Mouse (Mus musculus): ENCODE data around the gene Siglecf. TPM values are rescaled to one million over a fixed set of nuclear protein-coding genes. Genes with fewer than 3 reads are reported as not detected.

Siglecf gene
- polyA plus RNA-seq, 1 experiment from 2014 or later, result 0.46 TPM

- Histone ChIP-seq H3K4me2 (ENCODE audit: low read depth, low read length) (no peak overlapping the region), H3K4me3 (ENCODE audit: low read length) (no peak overlapping the region), H3K36me3 (ENCODE audit: control insufficient read depth, insufficient read depth, low read length) (no peaks in the 10 kb centered on the region), H3K27ac (ENCODE audit: low read length) (no peak overlapping the region), H3K9me3 (ENCODE audit: control insufficient read depth, low read length) (no peaks in the 10 kb centered on the region), H3K4me1 (ENCODE audit: control insufficient read depth, insufficient read depth, low read length) (no peaks in the 10 kb centered on the region; the same call in 1 of the 2 replicates), H3K27me3 (replicated peaks; ENCODE audit: control insufficient read depth, insufficient read depth, low read length) (no peaks in the 10 kb centered on the region), H3K9ac (ENCODE audit: low read depth, low read length) (no peak overlapping the region)
- 11% methylated on average over 12 of the region's 12 CpGs for WGBS
- 0 out of 2 replicates have a peak, but pooled peaks have one; percentile 33 for ATAC-seq
Observed at GRCm38 (mm10) chr7:43354893-43355835, 4.0 kb downstream of the Siglecf start.

- no peak for ATAC-seq
- Histone ChIP-seq H3K9me3 (ENCODE audit: control insufficient read depth, low read length) (no peaks in the 10 kb centered on the region), H3K36me3 (ENCODE audit: control insufficient read depth, insufficient read depth, low read length) (no peaks in the 10 kb centered on the region), H3K4me3 (ENCODE audit: low read length) (no peak overlapping the region), H3K4me2 (ENCODE audit: low read depth, low read length) (no peak overlapping the region), H3K4me1 (ENCODE audit: control insufficient read depth, insufficient read depth, low read length) (no peaks in the 10 kb centered on the region; the same call in 1 of the 2 replicates), H3K9ac (ENCODE audit: low read depth, low read length) (no peak overlapping the region), H3K27me3 (replicated peaks; ENCODE audit: control insufficient read depth, insufficient read depth, low read length) (no peaks in the 10 kb centered on the region), H3K27ac (ENCODE audit: low read length) (no peak overlapping the region)
- 88% methylated on average over 3 of the region's 3 CpGs for WGBS
Observed at GRCm38 (mm10) chr7:43358556-43358955, 7.4 kb downstream of the Siglecf start.

DNA sequence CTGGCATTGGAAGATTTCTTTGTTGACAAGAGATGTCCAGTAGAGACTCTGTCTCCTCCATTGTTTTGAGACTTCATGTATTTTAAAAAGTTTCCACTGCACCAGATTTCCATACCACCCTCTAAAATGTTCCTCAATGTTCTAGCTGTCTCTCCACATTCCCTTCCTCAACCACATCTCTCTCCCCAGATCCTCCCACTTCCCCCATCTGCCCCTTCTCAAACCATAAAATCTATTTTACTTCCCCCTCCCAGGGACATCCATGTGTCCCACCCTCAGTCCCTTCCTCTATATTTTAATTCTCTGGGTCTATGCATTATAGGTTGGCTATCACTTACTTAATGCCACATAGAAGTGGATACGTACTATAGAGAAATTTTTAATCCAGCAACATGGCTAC lies 10.3 kb downstream of the Siglecf start:
- H3K36me3 ChIP-seq (ENCODE audit: control insufficient read depth, insufficient read depth, low read length), result no peaks in the 10 kb centered on the region
- H3K4me1 ChIP-seq (ENCODE audit: control insufficient read depth, insufficient read depth, low read length), result no peaks in the 10 kb centered on the region
- no peak overlapping the region for H3K4me2 ChIP-seq (ENCODE audit: low read depth, low read length)
- no peak overlapping the region for H3K27ac ChIP-seq (ENCODE audit: low read length)
- H3K9me3 ChIP-seq (ENCODE audit: control insufficient read depth, low read length), result no peaks in the 10 kb centered on the region
- H3K9ac ChIP-seq (ENCODE audit: low read depth, low read length), result no peak overlapping the region
- no peaks in the 10 kb centered on the region for H3K27me3 ChIP-seq (replicated peaks; ENCODE audit: control insufficient read depth, insufficient read depth, low read length)
- H3K4me3 ChIP-seq (ENCODE audit: low read length), result no peak overlapping the region
- 78% methylated on average over 1 of the region's 1 CpGs for WGBS
- no peak for ATAC-seq

DNA sequence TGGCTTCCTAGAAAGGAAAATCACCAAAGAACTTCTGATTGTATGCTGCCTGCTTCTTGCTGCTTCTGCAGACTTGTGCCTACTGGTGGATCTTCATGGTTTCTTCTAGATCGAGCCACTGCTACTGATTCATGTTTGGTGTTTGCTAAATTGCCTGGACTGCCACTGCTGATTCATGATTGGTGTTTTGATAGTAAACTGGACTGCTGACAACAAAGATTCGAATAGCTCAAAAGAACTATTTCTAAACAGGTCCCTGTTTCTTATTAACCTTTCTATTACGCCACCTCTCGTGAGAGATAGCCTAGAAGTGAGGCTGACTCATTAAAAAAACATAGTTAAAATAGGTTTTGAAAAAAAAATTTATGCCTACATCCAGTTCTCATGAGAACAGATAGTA lies 10.9 kb downstream of the Siglecf start:
- no peaks in the 10 kb centered on the region for H3K4me1 ChIP-seq (ENCODE audit: control insufficient read depth, insufficient read depth, low read length)
- no peaks in the 10 kb centered on the region for H3K27me3 ChIP-seq (replicated peaks; ENCODE audit: control insufficient read depth, insufficient read depth, low read length)
- 68% methylated on average over 4 of the region's 4 CpGs for WGBS
- H3K4me3 ChIP-seq (ENCODE audit: low read length), result no peak overlapping the region
- no peak overlapping the region for H3K27ac ChIP-seq (ENCODE audit: low read length)
- no peaks in the 10 kb centered on the region for H3K36me3 ChIP-seq (ENCODE audit: control insufficient read depth, insufficient read depth, low read length)
- H3K9ac ChIP-seq (ENCODE audit: low read depth, low read length), result no peak overlapping the region
- H3K9me3 ChIP-seq (ENCODE audit: control insufficient read depth, low read length), result no peaks in the 10 kb centered on the region
- H3K4me2 ChIP-seq (ENCODE audit: low read depth, low read length), result no peak overlapping the region
- no peak for ATAC-seq

DNA sequence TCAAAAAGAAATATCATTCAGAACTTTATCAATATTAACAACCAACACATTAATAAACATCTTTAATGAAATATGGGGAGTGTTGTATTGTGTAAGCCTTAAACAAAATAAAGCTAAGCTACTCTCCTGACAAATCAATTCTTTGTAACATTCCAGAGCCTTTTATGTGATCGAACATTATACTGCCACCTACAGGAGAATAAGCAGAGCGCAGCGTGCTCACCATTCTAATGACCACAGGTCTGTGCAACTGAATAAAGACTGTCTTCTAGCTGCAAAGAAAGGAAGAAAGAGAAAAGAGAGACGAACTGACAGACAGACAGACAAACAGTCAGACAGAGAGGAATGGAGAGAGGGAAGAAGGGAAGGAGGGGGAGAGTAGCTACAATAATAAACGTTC lies 27.1 kb downstream of the Siglecf start:
- no peaks in the 10 kb centered on the region for H3K36me3 ChIP-seq (ENCODE audit: control insufficient read depth, insufficient read depth, low read length)
- WGBS, result 16% methylated on average over 5 of the region's 5 CpGs
- no peak overlapping the region for H3K27ac ChIP-seq (ENCODE audit: low read length)
- no peak overlapping the region for H3K4me2 ChIP-seq (ENCODE audit: low read depth, low read length)
- no peak overlapping the region for H3K9ac ChIP-seq (ENCODE audit: low read depth, low read length)
- H3K27me3 ChIP-seq (replicated peaks; ENCODE audit: control insufficient read depth, insufficient read depth, low read length), result no peaks in the 10 kb centered on the region
- no peak overlapping the region for H3K4me3 ChIP-seq (ENCODE audit: low read length)
- H3K9me3 ChIP-seq (ENCODE audit: control insufficient read depth, low read length), result no peaks in the 10 kb centered on the region
- ATAC-seq, result no peak
- H3K4me1 ChIP-seq (ENCODE audit: control insufficient read depth, insufficient read depth, low read length), result no peaks in the 10 kb centered on the region

- H3K9me3 ChIP-seq (ENCODE audit: control insufficient read depth, low read length), result no peaks in the 10 kb centered on the region
- no peaks in the 10 kb centered on the region for H3K4me1 ChIP-seq (ENCODE audit: control insufficient read depth, insufficient read depth, low read length)
- H3K36me3 ChIP-seq (ENCODE audit: control insufficient read depth, insufficient read depth, low read length), result no peaks in the 10 kb centered on the region
- no peak overlapping the region for H3K4me2 ChIP-seq (ENCODE audit: low read depth, low read length)
- H3K27ac ChIP-seq (ENCODE audit: low read length), result no peak overlapping the region
- no peak overlapping the region for H3K9ac ChIP-seq (ENCODE audit: low read depth, low read length)
- WGBS, result 77% methylated on average over 8 of the region's 8 CpGs
- no peak overlapping the region for H3K4me3 ChIP-seq (ENCODE audit: low read length)
- H3K27me3 ChIP-seq (replicated peaks; ENCODE audit: control insufficient read depth, insufficient read depth, low read length), result no peaks in the 10 kb centered on the region
- ATAC-seq, result no peak
Observed at GRCm38 (mm10) chr7:43392349-43393121, 41.4 kb downstream of the Siglecf start.

- Histone ChIP-seq H3K36me3 (ENCODE audit: control insufficient read depth, insufficient read depth, low read length) (no peaks in the 10 kb centered on the region), H3K27me3 (replicated peaks; ENCODE audit: control insufficient read depth, insufficient read depth, low read length) (no peaks in the 10 kb centered on the region), H3K9me3 (ENCODE audit: control insufficient read depth, low read length) (no peaks in the 10 kb centered on the region), H3K27ac (ENCODE audit: low read length) (no peak overlapping the region), H3K4me2 (ENCODE audit: low read depth, low read length) (no peak overlapping the region), H3K9ac (ENCODE audit: low read depth, low read length) (no peak overlapping the region), H3K4me1 (ENCODE audit: control insufficient read depth, insufficient read depth, low read length) (no peaks in the 10 kb centered on the region), H3K4me3 (ENCODE audit: low read length) (no peak overlapping the region)
- no peak for ATAC-seq
- 85% methylated on average over 2 of the region's 2 CpGs for WGBS
Observed at GRCm38 (mm10) chr7:43399501-43399900, 48.4 kb downstream of the Siglecf start.

DNA sequence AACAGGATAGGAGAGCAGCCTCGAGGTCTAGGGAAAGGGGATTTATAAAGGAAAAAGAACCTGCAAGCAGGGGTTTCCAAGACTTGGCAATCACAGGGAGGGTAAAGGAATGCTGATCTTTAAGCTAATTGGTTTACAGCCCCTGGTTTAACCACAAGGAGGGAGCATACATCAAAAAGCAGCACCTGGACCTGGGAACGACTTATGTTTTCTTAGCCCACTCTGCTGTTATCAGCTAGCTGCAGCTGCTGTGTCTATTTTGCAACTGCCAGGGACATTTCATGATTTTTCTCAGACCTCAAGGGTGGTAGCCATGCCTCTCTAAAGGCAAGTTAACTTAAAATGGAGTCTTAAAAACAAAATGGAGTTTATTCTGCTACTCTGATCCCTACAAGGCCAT lies 51.6 kb downstream of the Siglecf start:
- Histone ChIP-seq H3K4me2 (ENCODE audit: low read depth, low read length) (no peak overlapping the region), H3K27me3 (replicated peaks; ENCODE audit: control insufficient read depth, insufficient read depth, low read length) (no peaks in the 10 kb centered on the region), H3K4me1 (ENCODE audit: control insufficient read depth, insufficient read depth, low read length) (no peaks in the 10 kb centered on the region), H3K27ac (ENCODE audit: low read length) (no peak overlapping the region), H3K4me3 (ENCODE audit: low read length) (no peak overlapping the region), H3K9me3 (ENCODE audit: control insufficient read depth, low read length) (no peaks in the 10 kb centered on the region), H3K36me3 (ENCODE audit: control insufficient read depth, insufficient read depth, low read length) (no peaks in the 10 kb centered on the region), H3K9ac (ENCODE audit: low read depth, low read length) (no peak overlapping the region)
- WGBS, result 17% methylated on average over 2 of the region's 2 CpGs
- ATAC-seq, result no peak

GRCm38 (mm10) chr7:43407573-43407972 lies 56.4 kb downstream of the Siglecf start:
- Histone ChIP-seq H3K27me3 (replicated peaks; ENCODE audit: control insufficient read depth, insufficient read depth, low read length) (no peaks in the 10 kb centered on the region), H3K9ac (ENCODE audit: low read depth, low read length) (no peak overlapping the region), H3K4me1 (ENCODE audit: control insufficient read depth, insufficient read depth, low read length) (no peaks in the 10 kb centered on the region), H3K4me2 (ENCODE audit: low read depth, low read length) (no peak overlapping the region), H3K27ac (ENCODE audit: low read length) (no peak overlapping the region), H3K9me3 (ENCODE audit: control insufficient read depth, low read length) (no peaks in the 10 kb centered on the region), H3K36me3 (ENCODE audit: control insufficient read depth, insufficient read depth, low read length) (no peaks in the 10 kb centered on the region), H3K4me3 (ENCODE audit: low read length) (no peak overlapping the region)
- ATAC-seq, result no peak
- WGBS, result 71% methylated on average over 3 of the region's 3 CpGs
